Mouse (Mus musculus) neural tube, embryonic 11.5 days (tissue): ENCODE measurements around the gene Efcc1. TPM values are rescaled to one million over a fixed set of nuclear protein-coding genes. Genes with fewer than 3 reads are reported as not detected.

Experiments
- ATAC-seq: fragments of 200-750 bp; cut with Nextera tagmentation; 2 replicates; pipeline ENCODE4 v1.8.0; 2017; ENCODE audit warnings: moderate number of reproducible peaks, mild to moderate bottlenecking, moderate TSS enrichment, moderate library complexity; ENCODE audit not compliant: insufficient read depth, low FRiP score, low TSS enrichment
- DNase-seq: peaks from one replicate; pipeline ENCODE4 v3.0.0-alpha.2; 2015; ENCODE audit warnings: low spot score
- H3K27ac ChIP-seq: fragments of 300-500 bp; sonication (generic); 2 replicates; pipeline ENCODE4 v1.5.1; 2014; ENCODE audit warnings: low read depth, mild to moderate bottlenecking, low read length
- H3K27me3 ChIP-seq: fragments of 300-500 bp; sonication (generic); 2 replicates; pipeline ENCODE4 v1.6.1; 2014; ENCODE audit warnings: mild to moderate bottlenecking, low read length, mixed read lengths; ENCODE audit not compliant: control insufficient read depth, insufficient read depth
- H3K36me3 ChIP-seq: fragments of 300-500 bp; sonication (generic); 2 replicates; pipeline ENCODE4 v1.6.1; 2014; ENCODE audit warnings: mild to moderate bottlenecking, low read length, moderate library complexity, mixed read lengths; ENCODE audit not compliant: control insufficient read depth, insufficient read depth
- H3K4me1 ChIP-seq: fragments of 300-500 bp; sonication (generic); 2 replicates; pipeline ENCODE4 v1.6.1; 2014; ENCODE audit warnings: low read length, mixed read lengths; ENCODE audit not compliant: control insufficient read depth, insufficient read depth
- H3K4me2 ChIP-seq: fragments of 300-500 bp; sonication (generic); 2 replicates; pipeline ENCODE4 v1.6.1; 2014; ENCODE audit warnings: low read depth, mild to moderate bottlenecking, moderate library complexity
- H3K4me3 ChIP-seq: fragments of 300-500 bp; sonication (generic); 2 replicates; pipeline ENCODE4 v1.5.1; 2014; ENCODE audit warnings: low read depth, low read length
- H3K9ac ChIP-seq: fragments of 300-500 bp; sonication (generic); 2 replicates; pipeline ENCODE4 v1.6.1; 2014; ENCODE audit warnings: mild to moderate bottlenecking, low read length
- H3K9me3 ChIP-seq: fragments of 300-500 bp; sonication (generic); 2 replicates; pipeline ENCODE4 v1.6.1; 2016; ENCODE audit warnings: low read length; ENCODE audit not compliant: control insufficient read depth
- WGBS: fragments of 180-500 bp; shearing (Covaris S2); extraction: QIAGEN DNeasy Blood & Tissue Kit; methylation state at CpG from one replicate; pipeline ENCODE4 v1.1.7; 2014; 5-methylcytosine and 5-hydroxymethylcytosine counted together
- polyA plus RNA-seq: library from polyadenylated mRNA; unstranded; fragments of >200 nt; fragmentation: Nextera tagmentation; extraction: Ambion mirVana; gene quantifications from 2 replicates; pipeline ENCODE4 v1.2.1, GENCODE M21; 2014

Gene Efcc1
- polyA plus RNA-seq, 1 experiment from 2014 or later: 6.4 TPM

- H3K4me3 ChIP-seq: no peak overlapping the region
- no peaks in the 10 kb centered on the region for H3K4me1 ChIP-seq
- H3K27me3 ChIP-seq: no peaks in the 10 kb centered on the region
- H3K9me3 ChIP-seq: no peaks in the 10 kb centered on the region
- H3K9ac ChIP-seq: no peak overlapping the region
- 77% methylated on average over 5 of the region's 5 CpGs for WGBS
- DNase-seq (no peak), ATAC-seq (no peak)
- H3K4me2 ChIP-seq: no peak overlapping the region
- H3K36me3 ChIP-seq: no peaks in the 10 kb centered on the region
- H3K27ac ChIP-seq: no peak overlapping the region
These were observed 58.4 kb downstream of the Efcc1 start for GRCm38 (mm10) chr6:87788896-87789587.

- Histone ChIP-seq H3K4me3 (no peak overlapping the region), H3K27me3 (no peaks in the 10 kb centered on the region), H3K36me3 (no peaks in the 10 kb centered on the region), H3K9me3 (no peaks in the 10 kb centered on the region), H3K4me2 (no peak overlapping the region), H3K9ac (no peak overlapping the region), H3K27ac (no peak overlapping the region), H3K4me1 (no peaks in the 10 kb centered on the region)
- 97% methylated on average over 6 of the region's 6 CpGs for WGBS
- no peak for DNase-seq
- ATAC-seq: no peak
These were observed 59.1 kb downstream of the Efcc1 start for GRCm38 (mm10) chr6:87789791-87790190.

DNA sequence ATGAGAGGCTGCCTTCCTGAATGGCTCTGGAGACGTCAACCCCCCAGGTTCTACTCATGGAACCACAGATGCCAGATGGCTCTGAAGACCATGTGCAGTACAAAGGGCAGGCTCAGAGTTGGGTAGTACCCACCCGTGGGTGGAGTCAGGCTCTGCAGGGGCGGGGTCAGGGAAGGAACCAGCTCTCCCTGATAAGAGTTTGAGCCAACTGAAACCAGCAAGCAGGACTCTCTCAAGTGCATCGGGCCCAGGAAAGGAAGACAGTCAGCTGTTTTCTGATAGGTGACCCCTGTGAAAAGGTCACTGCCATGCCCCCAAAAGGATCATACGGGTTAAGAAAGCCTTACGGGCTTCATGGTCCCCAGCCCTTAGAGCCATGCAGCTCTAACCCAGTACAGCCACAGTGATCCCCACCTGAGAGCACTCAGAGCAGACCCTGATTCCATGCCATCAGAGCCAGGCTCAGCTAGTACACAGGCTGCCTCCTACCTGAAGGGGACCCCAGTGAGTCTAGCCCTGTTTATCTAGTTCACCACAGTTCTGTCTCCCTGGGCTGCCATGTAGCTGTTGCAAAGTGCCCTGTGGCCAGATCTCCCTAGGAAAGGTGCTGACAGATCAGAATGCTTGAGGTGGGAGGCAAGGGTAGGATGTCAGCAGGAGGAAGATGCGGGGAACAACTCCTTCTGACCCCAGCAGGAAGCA lies 60.3 kb downstream of the Efcc1 start:
- Histone ChIP-seq H3K4me2 (no peak overlapping the region), H3K27me3 (no peaks in the 10 kb centered on the region), H3K9ac (no peak overlapping the region), H3K4me3 (no peak overlapping the region), H3K4me1 (no peaks in the 10 kb centered on the region), H3K27ac (no peak overlapping the region), H3K9me3 (no peaks in the 10 kb centered on the region), H3K36me3 (no peaks in the 10 kb centered on the region)
- ATAC-seq: no peak
- 80% methylated on average over 7 of the region's 7 CpGs for WGBS
- no peak for DNase-seq

DNA sequence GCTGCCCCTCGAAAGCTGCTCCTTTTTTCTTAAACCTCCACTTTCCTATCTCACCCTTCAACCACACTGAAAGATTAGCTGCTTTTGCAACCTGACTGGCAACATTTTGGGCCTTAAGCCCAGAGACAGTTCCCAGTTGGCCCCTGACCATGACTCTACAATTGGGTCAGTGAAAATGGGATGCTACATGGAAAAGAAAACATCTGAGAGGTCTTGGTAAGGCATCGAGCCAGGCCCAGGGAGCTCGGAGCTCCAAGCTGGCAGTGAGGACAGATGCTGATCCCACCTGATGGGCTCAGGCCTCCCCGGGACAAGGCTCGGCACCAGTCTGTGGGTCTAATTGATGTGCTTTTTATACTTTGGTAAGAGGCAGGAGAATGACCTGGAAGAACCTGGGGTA lies 61.2 kb downstream of the Efcc1 start:
- DNase-seq (no peak), ATAC-seq (no peak)
- Histone ChIP-seq H3K27ac (no peak overlapping the region), H3K9me3 (no peaks in the 10 kb centered on the region), H3K4me1 (no peaks in the 10 kb centered on the region), H3K4me2 (no peak overlapping the region), H3K9ac (no peak overlapping the region), H3K4me3 (no peak overlapping the region), H3K36me3 (no peaks in the 10 kb centered on the region), H3K27me3 (no peaks in the 10 kb centered on the region)
- 89% methylated on average over 5 of the region's 5 CpGs for WGBS

GRCm38 (mm10) chr6:87793821-87794510 lies 63.3 kb downstream of the Efcc1 start:
- ATAC-seq (no peak), DNase-seq (no peak)
- Histone ChIP-seq H3K9me3 (no peaks in the 10 kb centered on the region), H3K4me2 (no peak overlapping the region), H3K4me1 (no peaks in the 10 kb centered on the region), H3K4me3 (no peak overlapping the region), H3K36me3 (no peaks in the 10 kb centered on the region), H3K27ac (no peak overlapping the region), H3K27me3 (no peaks in the 10 kb centered on the region), H3K9ac (no peak overlapping the region)
- WGBS: 94% methylated on average over 10 of the region's 10 CpGs

GRCm38 (mm10) chr6:87795385-87796150 lies 64.9 kb downstream of the Efcc1 start:
- no peak overlapping the region for H3K4me3 ChIP-seq
- DNase-seq (no peak), ATAC-seq (no peak)
- H3K9me3 ChIP-seq: no peaks in the 10 kb centered on the region
- WGBS: 59% methylated on average over 6 of the region's 6 CpGs
- H3K27me3 ChIP-seq: no peaks in the 10 kb centered on the region
- no peaks in the 10 kb centered on the region for H3K36me3 ChIP-seq
- H3K9ac ChIP-seq: no peak overlapping the region
- no peaks in the 10 kb centered on the region for H3K4me1 ChIP-seq
- no peak overlapping the region for H3K27ac ChIP-seq
- H3K4me2 ChIP-seq: no peak overlapping the region

- Histone ChIP-seq H3K4me1 (no peaks in the 10 kb centered on the region), H3K27me3 (no peaks in the 10 kb centered on the region), H3K27ac (no peak overlapping the region), H3K36me3 (no peaks in the 10 kb centered on the region), H3K9me3 (no peaks in the 10 kb centered on the region), H3K4me3 (no peak overlapping the region), H3K9ac (no peak overlapping the region), H3K4me2 (no peak overlapping the region)
- no peak for DNase-seq
- ATAC-seq: no peak
- 91% methylated on average over 6 of the region's 6 CpGs for WGBS
These were observed 65.7 kb downstream of the Efcc1 start for GRCm38 (mm10) chr6:87796251-87796880.

DNA sequence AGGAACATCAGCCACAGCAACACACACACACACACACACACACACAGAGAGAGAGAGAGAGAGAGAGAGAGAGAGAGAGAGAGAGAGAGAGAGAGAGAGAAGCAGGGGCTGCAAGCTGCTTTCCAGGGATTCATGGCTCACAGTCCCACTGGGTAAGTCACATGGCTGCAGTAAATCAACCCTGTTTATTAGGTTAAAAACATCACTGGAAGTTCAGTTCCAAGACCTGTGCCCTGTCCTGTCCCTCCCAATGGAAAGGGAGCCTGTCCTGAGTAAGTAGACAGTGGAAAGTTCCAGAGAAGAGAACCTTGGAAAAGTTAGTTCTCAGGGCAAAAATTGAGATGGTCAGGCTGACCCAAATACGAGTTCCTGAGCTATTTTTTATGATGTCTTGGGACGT lies 66.7 kb downstream of the Efcc1 start:
- Histone ChIP-seq H3K4me1 (no peaks in the 10 kb centered on the region), H3K36me3 (no peaks in the 10 kb centered on the region), H3K9me3 (no peaks in the 10 kb centered on the region), H3K27ac (no peak overlapping the region), H3K4me2 (no peak overlapping the region), H3K27me3 (no peaks in the 10 kb centered on the region), H3K4me3 (no peak overlapping the region), H3K9ac (no peak overlapping the region)
- 41% methylated on average over 2 of the region's 2 CpGs for WGBS
- no peak for ATAC-seq
- DNase-seq: no peak
